Mouse (Mus musculus): ENCODE results near the gene Mmp19.

Gene Mmp19

GRCm38 (mm10) chr10:128850339-128850738 lies 59.6 kb downstream of the Mmp19 start:
- no peak for DNase-seq (ENCODE audit: low spot score in 2 of 2)
